ENCODE assay signal across 11 mouse cellular contexts in genomic region chr7:132337268-132337917, GRCm38 (mm10). TPM values are rescaled to one million over a fixed set of nuclear protein-coding genes. Genes with fewer than 3 reads are reported as not detected.
DNase-seq lines count a peak whose midpoint lies in the region; ATAC-seq and TF ChIP-seq lines count a peak whose summit lies in the region.
"Had no signal": no experiment of that assay in that cellular context is flagged by ENCODE, and none has a peak within 500 bp of the region (broad histone marks: within the 10 kb centered on the region; RNA-seq: fewer than 3 reads in every experiment).

No protein-coding gene starts in this region.

- no peak overlapping the region for H3K4me3 ChIP-seq in kidney, embryonic 16.5 days (ENCODE audit: low read length)
- H3K4me3 ChIP-seq in MEL (ENCODE audit: control insufficient read depth in 1 of 2, insufficient read depth in 1 of 2, low read depth in 2 of 2, low read length in 2 of 2) = no peak overlapping the region
- no peak overlapping the region for H3K4me3 ChIP-seq in hindbrain, embryonic 14.5 days (replicated peaks; ENCODE audit: low read length)
- H3K4me3 ChIP-seq: embryonic facial prominence, embryonic 15.5 days had no signal

- H3K9ac ChIP-seq in kidney, embryonic 16.5 days (replicated peaks; ENCODE audit: low read length) = no peak overlapping the region
- H3K9ac ChIP-seq in MEL (ENCODE audit: control insufficient read depth, low read depth, low read length, poor library complexity, severe bottlenecking) = no peak overlapping the region
- no peak overlapping the region for H3K9ac ChIP-seq in hindbrain, embryonic 14.5 days
- H3K9ac ChIP-seq: embryonic facial prominence, embryonic 15.5 days had no signal

- H3K27ac ChIP-seq in kidney, embryonic 16.5 days (ENCODE audit: low read length) = peak overlapping the region; percentile 89; the same call in 1 of the 2 replicates
- peak overlapping the region; percentile 37 for H3K27ac ChIP-seq in MEL (ENCODE audit: control insufficient read depth, low read depth, low read length)
- H3K27ac ChIP-seq in hindbrain, embryonic 14.5 days = peak overlapping the region; percentile 34
- H3K27ac ChIP-seq: embryonic facial prominence, embryonic 15.5 days had no signal

- H3K79me2 ChIP-seq in MEL (ENCODE audit: control insufficient read depth, insufficient read depth, low read length, poor library complexity) = no peaks in the 10 kb centered on the region

- no peaks in the 10 kb centered on the region for H3K36me3 ChIP-seq in kidney, embryonic 16.5 days (ENCODE audit: insufficient read depth, low read length)
- peaks cover 0 to 26% of the 10 kb centered on the region in 2 experiments; a peak in 2 of 4 replicates for H3K36me3 ChIP-seq in MEL (ENCODE audit: control insufficient read depth in 1 of 2, insufficient read depth in 2 of 2, low read length in 2 of 2)
- no peaks in the 10 kb centered on the region for H3K36me3 ChIP-seq in hindbrain, embryonic 14.5 days (replicated peaks; ENCODE audit: control insufficient read depth, insufficient read depth)
- H3K36me3 ChIP-seq: embryonic facial prominence, embryonic 15.5 days; G1E had no signal

- TF ChIP-seq CTCF in MEL (IDR thresholded peaks at IDR 0.05 in 2 of 3, conservative IDR thresholded peaks at IDR 0.05 in 1 of 3; ENCODE audit: control insufficient read depth in 1 of 3, insufficient read depth in 1 of 3, low read depth in 2 of 3, low read length in 3 of 3, poor library complexity in 1 of 3, severe bottlenecking in 1 of 3) = no peak
- TF ChIP-seq CTCF in brain, embryonic 14.5 days (IDR thresholded peaks at IDR 0.05; ENCODE audit: borderline replicate concordance, extremely low read depth, insufficient read depth, insufficient read length) = no peak

- H3K4me2 ChIP-seq in kidney, embryonic 16.5 days (replicated peaks; ENCODE audit: low read depth, low read length) = no peak overlapping the region
- no peak overlapping the region for H3K4me2 ChIP-seq in hindbrain, embryonic 14.5 days (replicated peaks)
- H3K4me2 ChIP-seq: embryonic facial prominence, embryonic 15.5 days had no signal

- no peak for DNase-seq in kidney, postnatal 25 days
- DNase-seq in MEL (ENCODE audit: low read depth, low spot score) = no peak
- peak; percentile 31 for DNase-seq in brain, embryonic 14.5 days (ENCODE audit: low read depth)
- DNase-seq in hindbrain, embryonic 14.5 days (ENCODE audit: low spot score) = no peak
- DNase-seq in right cerebral cortex, adult 2 months (ENCODE audit: low spot score in 2 of 2) = no peak
- DNase-seq: cerebellum, adult 11-12 months; gastrocnemius, postnatal 36 days had no signal

- no peak for TF ChIP-seq POLR2A in MEL (IDR thresholded peaks at IDR 0.05; ENCODE audit: control insufficient read depth in 1 of 2, insufficient read depth in 1 of 2, low read depth in 1 of 2, low read length in 2 of 2, poor library complexity in 1 of 2)
- no peak for TF ChIP-seq POLR2A in brain, embryonic 14.5 days (IDR thresholded peaks at IDR 0.05; ENCODE audit: borderline replicate concordance, extremely low read depth, insufficient read depth, insufficient read length, poor library complexity, severe bottlenecking)

- peaks cover 15% of the 10 kb centered on the region for H3K4me1 ChIP-seq in kidney, embryonic 16.5 days (ENCODE audit: insufficient read depth, low read length)
- H3K4me1 ChIP-seq in MEL (ENCODE audit: control insufficient read depth in 1 of 2, insufficient read depth in 2 of 2, low read length in 2 of 2) = peaks cover 28 to 35% of the 10 kb centered on the region in 2 experiments
- peaks cover 10% of the 10 kb centered on the region; the same call in 1 of the 2 replicates for H3K4me1 ChIP-seq in hindbrain, embryonic 14.5 days (replicated peaks; ENCODE audit: control insufficient read depth, insufficient read depth, low read length)

- WGBS in kidney, embryonic 16.5 days = 76% methylated on average over 11 of the region's 11 CpGs
- WGBS in hindbrain, embryonic 14.5 days = 57% methylated on average over 11 of the region's 11 CpGs

- TF ChIP-seq RAD21 in MEL (IDR thresholded peaks at IDR 0.05; ENCODE audit: low read depth, low read length) = no peak

- H3K27me3 ChIP-seq in kidney, embryonic 16.5 days (ENCODE audit: insufficient read depth, low read length) = no peaks in the 10 kb centered on the region
- no peaks in the 10 kb centered on the region for H3K27me3 ChIP-seq in MEL (ENCODE audit: control insufficient read depth in 1 of 2, insufficient read depth in 2 of 2, low read length in 2 of 2)
- H3K27me3 ChIP-seq in hindbrain, embryonic 14.5 days (ENCODE audit: control insufficient read depth, insufficient read depth, low read length) = no peaks in the 10 kb centered on the region
- H3K27me3 ChIP-seq: embryonic facial prominence, embryonic 15.5 days had no signal

- TF ChIP-seq EP300 in MEL (IDR thresholded peaks at IDR 0.05; ENCODE audit: low read depth in 1 of 2, low read length in 2 of 2) = no peak

- H3K9me3 ChIP-seq in kidney, embryonic 16.5 days (ENCODE audit: low read length) = 0 out of 2 replicates have a peak, but pooled peaks cover 4% of the 10 kb centered on the region
- H3K9me3 ChIP-seq in MEL (replicated peaks; ENCODE audit: insufficient read depth, low read length) = no peaks in the 10 kb centered on the region
- no peaks in the 10 kb centered on the region for H3K9me3 ChIP-seq in hindbrain, embryonic 14.5 days (ENCODE audit: control insufficient read depth, low read length)
- H3K9me3 ChIP-seq: embryonic facial prominence, embryonic 15.5 days had no signal

- no peak for ATAC-seq in kidney, embryonic 16.5 days (ENCODE audit: low FRiP score, low TSS enrichment)
- no peak for ATAC-seq in hindbrain, embryonic 14.5 days (ENCODE audit: low FRiP score)
- ATAC-seq in CD4-positive, CD25-positive, alpha-beta regulatory T cell, adult 4 months = no peak

TF ChIP-seq in MEL, 35 proteins besides CTCF, POLR2A, EP300 and RAD21:
- TF ChIP-seq MYB (IDR thresholded peaks at IDR 0.05; ENCODE audit: low read depth, low read length) (no peak), ETS1 (IDR thresholded peaks at IDR 0.05; ENCODE audit: low read depth, low read length) (no peak), POLR2AphosphoS5 (IDR thresholded peaks at IDR 0.05; ENCODE audit: borderline replicate concordance, low read depth, low read length) (no peak), TAL1 (IDR thresholded peaks at IDR 0.05; ENCODE audit: low read length) (no peak), SMC3 (IDR thresholded peaks at IDR 0.05; ENCODE audit: low read depth, low read length) (no peak), ZNF384 (IDR thresholded peaks at IDR 0.05; ENCODE audit: low read depth, low read length) (no peak), USF2 (IDR thresholded peaks at IDR 0.05; ENCODE audit: borderline replicate concordance in 1 of 2, insufficient read depth in 1 of 2, low read depth in 1 of 2, low read length in 2 of 2) (no peak), MYC (IDR thresholded peaks at IDR 0.05; ENCODE audit: low read depth, low read length) (no peak), MXI1 (IDR thresholded peaks at IDR 0.05; ENCODE audit: low read depth, low read length) (no peak), JUND (IDR thresholded peaks at IDR 0.05; ENCODE audit: low read depth, low read length) (no peak), TCF12 (IDR thresholded peaks at IDR 0.05; ENCODE audit: low read depth, low read length) (no peak), POLR2AphosphoS2 (IDR thresholded peaks at IDR 0.05; ENCODE audit: low read length) (no peak), ZC3H11A (IDR thresholded peaks at IDR 0.05; ENCODE audit: low read depth, low read length) (no peak), TBP (IDR thresholded peaks at IDR 0.05; ENCODE audit: low read depth, low read length) (no peak), MAX (IDR thresholded peaks at IDR 0.05; ENCODE audit: low read length) (no peak), MEF2A (IDR thresholded peaks at IDR 0.05; ENCODE audit: extremely low read depth, insufficient replicate concordance, low read depth, low read length, poor library complexity, severe bottlenecking) (no peak)

RNA-seq across cellular contexts. Expression of gene Chst15, which starts 20.4 kb away (rescaled TPM):
- 19.7 and 21.0 TPM in 2 replicates for polyA plus RNA-seq in kidney, embryonic 16.5 days (2015; fragmentation: Nextera tagmentation; extraction: Ambion mirVana)
- 14.3 and 14.9 TPM in 2 replicates for total RNA-seq in MEL (2012; rRNA removed)
- 10 to 100 TPM in 1 of 2 experiments, not detected in 1; 18.1 TPM for polyA plus RNA-seq in MEL (2012; ENCODE audit: insufficient read depth in 1 of 2, insufficient read length in 2 of 2, low read depth in 1 of 2, low replicate concordance in 2 of 2, missing spikeins in 1 of 2)
- 8.5 and 14.4 TPM in 2 replicates for polyA plus RNA-seq in brain, embryonic 14.5 days (2012; rRNA removed)
- polyA plus RNA-seq in hindbrain, embryonic 14.5 days (2014; fragmentation: Nextera tagmentation; extraction: Ambion mirVana) = 16.3 and 17.1 TPM in 2 replicates
- polyA plus RNA-seq in CD4-positive, CD25-positive, alpha-beta regulatory T cell, adult 4 months (2017; shearing (Covaris generic)) = 1 to 10 TPM; 6.0 to 9.2 TPM
- polyA plus RNA-seq: G1E had no signal

Comparison
In these comparisons a context has a peak if more than half of its experiments do, and no peak if none do; other contexts are left out.
1. H3K27ac ChIP-seq: peak in every context shown above with its lines; median percentile 89 in kidney, embryonic 16.5 days; 37 in MEL; 34 in hindbrain, embryonic 14.5 days.